Mouse (Mus musculus): ENCODE measurements around the gene B4galt2. TPM values are rescaled to one million over a fixed set of nuclear protein-coding genes. Genes with fewer than 3 reads are reported as not detected.

B4galt2 gene
- polyA plus RNA-seq, 1 experiment = 2.4 TPM

DNA sequence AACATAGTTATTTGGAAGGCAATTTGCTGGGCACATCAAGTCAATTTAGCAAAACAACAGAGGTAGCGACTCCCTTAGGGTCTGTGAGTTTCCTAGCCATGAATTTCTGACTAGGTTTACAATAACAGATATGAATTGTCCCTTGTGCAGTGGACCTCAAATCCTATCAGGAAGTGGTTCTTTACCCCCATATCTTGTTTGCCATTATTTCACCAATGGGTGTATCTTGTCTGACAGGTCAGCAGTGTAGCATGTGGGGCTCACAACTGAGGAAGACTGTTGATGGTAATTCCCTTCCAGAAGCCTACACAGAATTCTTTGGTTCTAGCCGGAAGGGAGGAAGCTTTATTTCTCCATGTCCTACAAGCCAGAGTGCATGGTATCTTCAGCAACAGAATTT lies 38.1 kb upstream of the B4galt2 start:
- H3K27ac ChIP-seq (ENCODE audit: control insufficient read depth, insufficient read depth, low read depth, low read length, poor library complexity) = no peak overlapping the region
- 76% methylated on average over 2 of the region's 2 CpGs for WGBS
- TF ChIP-seq CTCF (IDR thresholded peaks at IDR 0.05; ENCODE audit: control insufficient read depth, insufficient read depth, low read length) (no peak), POLR2A (IDR thresholded peaks at IDR 0.05; ENCODE audit: borderline replicate concordance, control insufficient read depth, low read depth, low read length) (no peak)
- no peak overlapping the region for H3K4me3 ChIP-seq (replicated peaks; ENCODE audit: control insufficient read depth, low read depth, low read length)
- peaks cover 1% of the 10 kb centered on the region; the same call in 1 of the 2 replicates for H3K4me1 ChIP-seq (ENCODE audit: control insufficient read depth, insufficient read depth, low read length)

DNA sequence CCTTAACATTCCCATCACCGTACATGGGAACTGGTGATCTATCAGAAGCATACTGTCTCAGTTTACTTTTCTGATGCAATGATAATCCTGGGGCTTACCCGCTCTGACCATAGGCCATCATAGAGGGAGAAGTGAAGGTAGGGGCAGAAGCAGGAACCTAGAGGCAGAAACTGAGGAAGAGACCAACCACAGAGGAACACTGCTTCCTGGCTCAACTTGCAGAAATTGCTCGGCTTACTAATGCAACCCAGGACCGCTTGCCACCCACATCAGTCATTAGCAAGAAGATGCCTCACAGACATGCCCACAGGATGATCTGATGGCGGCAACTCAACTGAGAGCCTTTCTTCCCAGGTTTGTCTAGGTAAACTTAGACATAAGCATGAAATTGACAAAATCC lies 35.5 kb upstream of the B4galt2 start:
- no peak for TF ChIP-seq CTCF (IDR thresholded peaks at IDR 0.05; ENCODE audit: control insufficient read depth, insufficient read depth, low read length)
- WGBS = 17% methylated on average over 5 of the region's 5 CpGs
- H3K4me3 ChIP-seq (replicated peaks; ENCODE audit: control insufficient read depth, low read depth, low read length) = no peak overlapping the region
- H3K4me1 ChIP-seq (ENCODE audit: control insufficient read depth, insufficient read depth, low read length) = peaks cover 1% of the 10 kb centered on the region; the same call in 1 of the 2 replicates
- no peak overlapping the region for H3K27ac ChIP-seq (ENCODE audit: control insufficient read depth, insufficient read depth, low read depth, low read length, poor library complexity)

- Histone ChIP-seq H3K4me1 (ENCODE audit: control insufficient read depth, insufficient read depth, low read length) (peaks cover 1% of the 10 kb centered on the region; the same call in 1 of the 2 replicates), H3K27ac (ENCODE audit: control insufficient read depth, insufficient read depth, low read depth, low read length, poor library complexity) (no peak overlapping the region), H3K4me3 (replicated peaks; ENCODE audit: control insufficient read depth, low read depth, low read length) (no peak overlapping the region)
- no peak for TF ChIP-seq CTCF (IDR thresholded peaks at IDR 0.05; ENCODE audit: control insufficient read depth, insufficient read depth, low read length)
- TF ChIP-seq POLR2A (IDR thresholded peaks at IDR 0.05; ENCODE audit: borderline replicate concordance, control insufficient read depth, low read depth, low read length) = no peak
- 34% methylated on average over 3 of the region's 3 CpGs for WGBS
These were observed 35.0 kb upstream of the B4galt2 start for GRCm38 (mm10) chr4:117918261-117918660.

DNA sequence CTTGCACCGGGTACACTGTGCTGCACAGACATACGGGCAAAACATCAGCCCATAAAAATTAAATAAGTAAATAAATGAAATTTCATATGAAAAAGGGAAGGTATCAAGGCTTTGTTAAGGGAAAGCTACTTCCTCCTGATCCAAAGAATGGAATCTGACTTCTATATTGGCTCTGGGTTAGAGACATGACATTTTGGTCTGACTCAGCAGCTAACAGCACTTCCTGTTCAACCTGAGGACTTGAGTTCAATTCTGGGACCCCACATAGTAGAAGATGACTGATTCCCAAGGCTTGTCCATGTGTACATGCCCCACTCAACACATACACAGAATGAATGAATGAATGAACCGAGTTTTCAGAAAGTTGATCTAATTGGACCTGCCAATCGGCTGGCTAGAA lies 34.6 kb upstream of the B4galt2 start:
- Histone ChIP-seq H3K4me1 (ENCODE audit: control insufficient read depth, insufficient read depth, low read length) (peaks cover 1% of the 10 kb centered on the region; the same call in 1 of the 2 replicates), H3K27ac (ENCODE audit: control insufficient read depth, insufficient read depth, low read depth, low read length, poor library complexity) (no peak overlapping the region), H3K4me3 (replicated peaks; ENCODE audit: control insufficient read depth, low read depth, low read length) (no peak overlapping the region)
- WGBS = 83% methylated on average over 4 of the region's 4 CpGs
- TF ChIP-seq POLR2A (IDR thresholded peaks at IDR 0.05; ENCODE audit: borderline replicate concordance, control insufficient read depth, low read depth, low read length) (no peak), CTCF (IDR thresholded peaks at IDR 0.05; ENCODE audit: control insufficient read depth, insufficient read depth, low read length) (no peak)

DNA sequence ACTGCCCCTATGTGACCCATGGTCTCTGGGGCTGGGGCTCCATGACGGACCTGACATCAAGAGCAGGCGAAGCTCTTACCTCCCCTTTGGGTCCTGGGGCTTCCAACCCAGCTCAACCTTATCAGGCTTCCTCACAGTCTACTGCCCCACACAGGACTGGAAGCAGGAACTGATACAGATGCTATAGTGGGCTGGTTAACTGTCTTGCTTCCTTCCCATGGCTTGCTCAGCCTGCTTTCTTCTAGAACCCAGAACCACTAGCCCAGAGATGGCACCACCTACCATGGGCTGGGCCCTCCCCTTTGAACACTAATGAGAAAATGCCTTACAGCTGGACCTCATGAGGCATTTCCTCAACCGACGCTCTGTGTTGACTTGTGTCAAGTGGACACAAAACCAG lies 34.1 kb upstream of the B4galt2 start:
- TF ChIP-seq CTCF (IDR thresholded peaks at IDR 0.05; ENCODE audit: control insufficient read depth, insufficient read depth, low read length) = no peak
- TF ChIP-seq POLR2A (IDR thresholded peaks at IDR 0.05; ENCODE audit: borderline replicate concordance, control insufficient read depth, low read depth, low read length) = no peak
- peaks cover 1% of the 10 kb centered on the region; the same call in 1 of the 2 replicates for H3K4me1 ChIP-seq (ENCODE audit: control insufficient read depth, insufficient read depth, low read length)
- H3K4me3 ChIP-seq (replicated peaks; ENCODE audit: control insufficient read depth, low read depth, low read length) = no peak overlapping the region
- 76% methylated on average over 4 of the region's 4 CpGs for WGBS
- no peak overlapping the region for H3K27ac ChIP-seq (ENCODE audit: control insufficient read depth, insufficient read depth, low read depth, low read length, poor library complexity)

DNA sequence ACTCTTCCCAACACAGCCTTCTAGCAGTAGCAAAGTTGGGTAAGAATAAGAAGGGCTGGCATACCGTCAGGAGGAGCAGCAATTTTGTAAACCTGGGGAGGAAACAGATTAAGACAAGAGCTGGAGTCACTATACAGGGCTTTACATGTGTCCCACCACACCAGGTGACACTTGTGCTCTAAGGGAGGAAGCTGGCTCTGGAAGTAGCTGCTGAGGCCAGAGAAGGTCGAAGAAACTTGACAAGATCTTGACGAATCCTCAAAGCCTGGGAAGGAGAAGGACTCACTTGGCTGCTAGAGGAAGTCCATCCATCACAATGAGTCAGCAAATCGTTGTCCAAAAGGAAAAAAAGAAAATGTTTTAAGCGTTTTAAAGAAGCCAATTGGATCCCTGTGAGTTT lies 33.1 kb upstream of the B4galt2 start:
- H3K27ac ChIP-seq (ENCODE audit: control insufficient read depth, insufficient read depth, low read depth, low read length, poor library complexity) = no peak overlapping the region
- H3K4me1 ChIP-seq (ENCODE audit: control insufficient read depth, insufficient read depth, low read length) = peaks cover 1% of the 10 kb centered on the region; the same call in 1 of the 2 replicates
- H3K4me3 ChIP-seq (replicated peaks; ENCODE audit: control insufficient read depth, low read depth, low read length) = no peak overlapping the region
- TF ChIP-seq POLR2A (IDR thresholded peaks at IDR 0.05; ENCODE audit: borderline replicate concordance, control insufficient read depth, low read depth, low read length) = no peak
- TF ChIP-seq CTCF (IDR thresholded peaks at IDR 0.05; ENCODE audit: control insufficient read depth, insufficient read depth, low read length) = no peak
- WGBS = 30% methylated on average over 5 of the region's 5 CpGs

GRCm38 (mm10) chr4:117915489-117916105 lies 32.3 kb upstream of the B4galt2 start:
- under 1% methylated on average over 19 of the region's 19 CpGs for WGBS
- Histone ChIP-seq H3K4me3 (replicated peaks; ENCODE audit: control insufficient read depth, low read depth, low read length) (peak overlapping the region; percentile 95), H3K27ac (ENCODE audit: control insufficient read depth, insufficient read depth, low read depth, low read length, poor library complexity) (no peak overlapping the region), H3K4me1 (ENCODE audit: control insufficient read depth, insufficient read depth, low read length) (no peaks in the 10 kb centered on the region; the same call in 1 of the 2 replicates)
- TF ChIP-seq CTCF (IDR thresholded peaks at IDR 0.05; ENCODE audit: control insufficient read depth, insufficient read depth, low read length) = no peak
- no peak for TF ChIP-seq POLR2A (IDR thresholded peaks at IDR 0.05; ENCODE audit: borderline replicate concordance, control insufficient read depth, low read depth, low read length)

DNA sequence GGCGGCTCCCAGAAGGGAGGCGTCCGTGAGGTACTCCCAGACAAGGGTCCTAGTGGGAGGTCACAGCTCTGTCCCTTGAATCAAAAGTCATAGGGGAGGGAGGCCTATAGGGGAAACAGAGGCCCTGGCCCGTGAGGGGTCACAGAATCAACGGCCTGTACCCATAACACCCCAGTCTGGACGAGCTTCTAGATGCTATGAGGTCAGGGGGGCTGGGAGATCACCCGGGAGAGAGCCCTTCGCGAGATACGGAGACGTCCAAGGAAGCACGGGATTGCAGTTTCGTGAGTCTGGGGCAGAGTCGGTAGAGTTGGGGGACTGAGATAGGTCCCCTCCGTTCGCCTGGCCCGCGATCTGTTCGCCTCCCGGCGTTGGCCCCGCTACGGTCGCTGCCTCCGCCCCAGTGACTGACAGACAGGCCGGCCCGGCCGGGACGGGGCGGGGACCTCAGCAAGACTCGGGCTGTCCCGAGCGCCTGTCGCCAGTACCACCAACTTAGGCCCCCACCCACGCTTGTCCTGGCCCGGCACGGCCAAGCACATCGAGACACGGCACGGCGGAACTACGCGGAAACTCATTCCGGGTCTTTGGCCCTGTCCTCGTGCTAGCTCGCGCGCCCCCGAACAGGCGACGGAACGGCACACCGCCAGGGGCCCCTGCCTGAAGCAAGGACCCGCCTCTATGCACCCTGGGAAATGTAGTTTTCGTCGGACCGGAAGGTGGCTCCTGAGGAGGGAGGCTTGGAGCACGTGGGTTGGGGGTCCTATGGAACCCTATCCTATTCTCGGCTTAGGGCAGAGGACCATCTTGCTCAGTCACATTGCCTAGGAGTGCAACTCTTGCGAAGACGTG lies 31.5 kb upstream of the B4galt2 start, which contains the start of gene Ipo13:
Ipo13 (minus strand) TSS at position 409 of the 852 bp plus-strand sequence.
- WGBS = under 1% methylated on average over 61 of the region's 61 CpGs
- H3K27ac ChIP-seq (ENCODE audit: control insufficient read depth, insufficient read depth, low read depth, low read length, poor library complexity) = peak within 1 kb of the TSS; percentile 91
- H3K4me3 ChIP-seq (replicated peaks; ENCODE audit: control insufficient read depth, low read depth, low read length) = peak within 1 kb of the TSS; percentile 95
- H3K4me1 ChIP-seq (ENCODE audit: control insufficient read depth, insufficient read depth, low read length) = no peaks in the 10 kb centered on the region; the same call in 1 of the 2 replicates
- TF ChIP-seq CTCF (IDR thresholded peaks at IDR 0.05; ENCODE audit: control insufficient read depth, insufficient read depth, low read length) = no peak
- TF ChIP-seq POLR2A (IDR thresholded peaks at IDR 0.05; ENCODE audit: borderline replicate concordance, control insufficient read depth, low read depth, low read length) = peak; percentile 74; the same call in 1 of the 2 replicates

Data from bone marrow, adult 2 months (tissue).